Mouse (Mus musculus): ENCODE results near the gene Foxn3. TPM values are rescaled to one million over a fixed set of nuclear protein-coding genes. Genes with fewer than 3 reads are reported as not detected.
A peak's percentile ranks its signal among the peaks of the same experiment; 100 is the strongest.

Gene Foxn3
- polyA plus RNA-seq, 1 experiment = 61.5 TPM

- WGBS = 80% methylated on average over 6 of the region's 6 CpGs
- Histone ChIP-seq H3K27me3 (ENCODE audit: control insufficient read depth, insufficient read depth, low read length) (no peaks in the 10 kb centered on the region), H3K27ac (ENCODE audit: insufficient read depth, low read length) (no peak overlapping the region), H3K4me1 (ENCODE audit: control insufficient read depth, insufficient read depth, low read length) (peaks cover 5% of the 10 kb centered on the region; the same call in 1 of the 2 replicates), H3K4me3 (replicated peaks; ENCODE audit: insufficient read depth, low read depth, low read length) (no peak overlapping the region)
- DNase-seq = no peak
- TF ChIP-seq POLR2A (IDR thresholded peaks at IDR 0.05; ENCODE audit: borderline replicate concordance, insufficient read depth, low read length) (no peak), CTCF (IDR thresholded peaks at IDR 0.05; ENCODE audit: borderline replicate concordance, insufficient read depth, low read depth, low read length) (no peak)
Observed at GRCm38 (mm10) chr12:99573036-99573435, 9.7 kb upstream of the Foxn3 start.

- Histone ChIP-seq H3K27ac (ENCODE audit: insufficient read depth, low read length) (no peak overlapping the region), H3K4me1 (ENCODE audit: control insufficient read depth, insufficient read depth, low read length) (peaks cover 5% of the 10 kb centered on the region; the same call in 1 of the 2 replicates), H3K4me3 (replicated peaks; ENCODE audit: insufficient read depth, low read depth, low read length) (no peak overlapping the region), H3K27me3 (ENCODE audit: control insufficient read depth, insufficient read depth, low read length) (no peaks in the 10 kb centered on the region)
- TF ChIP-seq CTCF (IDR thresholded peaks at IDR 0.05; ENCODE audit: borderline replicate concordance, insufficient read depth, low read depth, low read length) = no peak
- TF ChIP-seq POLR2A (IDR thresholded peaks at IDR 0.05; ENCODE audit: borderline replicate concordance, insufficient read depth, low read length) = no peak
- WGBS = 95% methylated on average over 8 of the region's 8 CpGs
- DNase-seq = no peak
Observed at GRCm38 (mm10) chr12:99571999-99572398, 8.6 kb upstream of the Foxn3 start.

- Histone ChIP-seq H3K4me3 (replicated peaks; ENCODE audit: insufficient read depth, low read depth, low read length) (peak overlapping the region; percentile 56), H3K27ac (ENCODE audit: insufficient read depth, low read length) (no peak overlapping the region), H3K27me3 (ENCODE audit: control insufficient read depth, insufficient read depth, low read length) (no peaks in the 10 kb centered on the region), H3K4me1 (ENCODE audit: control insufficient read depth, insufficient read depth, low read length) (peaks cover 5% of the 10 kb centered on the region; the same call in 1 of the 2 replicates)
- TF ChIP-seq CTCF (IDR thresholded peaks at IDR 0.05; ENCODE audit: borderline replicate concordance, insufficient read depth, low read depth, low read length) (no peak), POLR2A (IDR thresholded peaks at IDR 0.05; ENCODE audit: borderline replicate concordance, insufficient read depth, low read length) (no peak)
- peak; percentile 81 to 85 for DNase-seq
- 8% methylated on average over 25 of the region's 25 CpGs for WGBS
Observed at GRCm38 (mm10) chr12:99570197-99570956, 7.0 kb upstream of the Foxn3 start.

- DNase-seq = no peak
- Histone ChIP-seq H3K4me3 (replicated peaks; ENCODE audit: insufficient read depth, low read depth, low read length) (no peak overlapping the region), H3K27ac (ENCODE audit: insufficient read depth, low read length) (no peak overlapping the region), H3K27me3 (ENCODE audit: control insufficient read depth, insufficient read depth, low read length) (no peaks in the 10 kb centered on the region), H3K4me1 (ENCODE audit: control insufficient read depth, insufficient read depth, low read length) (peaks cover 10% of the 10 kb centered on the region; the same call in 1 of the 2 replicates)
- WGBS = 72% methylated on average over 2 of the region's 2 CpGs
- TF ChIP-seq POLR2A (IDR thresholded peaks at IDR 0.05; ENCODE audit: borderline replicate concordance, insufficient read depth, low read length) (no peak), CTCF (IDR thresholded peaks at IDR 0.05; ENCODE audit: borderline replicate concordance, insufficient read depth, low read depth, low read length) (no peak)
Observed at GRCm38 (mm10) chr12:99565606-99566005, 2.2 kb upstream of the Foxn3 start.

- Histone ChIP-seq H3K27me3 (ENCODE audit: control insufficient read depth, insufficient read depth, low read length) (no peaks in the 10 kb centered on the region), H3K4me1 (ENCODE audit: control insufficient read depth, insufficient read depth, low read length) (peaks cover 7% of the 10 kb centered on the region; the same call in 1 of the 2 replicates), H3K27ac (ENCODE audit: insufficient read depth, low read length) (no peak overlapping the region), H3K4me3 (replicated peaks; ENCODE audit: insufficient read depth, low read depth, low read length) (no peak overlapping the region)
- 79% methylated on average over 9 of the region's 9 CpGs for WGBS
- DNase-seq = no peak
- TF ChIP-seq POLR2A (IDR thresholded peaks at IDR 0.05; ENCODE audit: borderline replicate concordance, insufficient read depth, low read length) (no peak), CTCF (IDR thresholded peaks at IDR 0.05; ENCODE audit: borderline replicate concordance, insufficient read depth, low read depth, low read length) (no peak)
Observed at GRCm38 (mm10) chr12:99564301-99564910, 1.0 kb upstream of the Foxn3 start.

- Histone ChIP-seq H3K4me3 (replicated peaks; ENCODE audit: insufficient read depth, low read depth, low read length) (peak overlapping the region; percentile 76), H3K27me3 (ENCODE audit: control insufficient read depth, insufficient read depth, low read length) (no peaks in the 10 kb centered on the region), H3K4me1 (ENCODE audit: control insufficient read depth, insufficient read depth, low read length) (peaks cover 10% of the 10 kb centered on the region; the same call in 1 of the 2 replicates), H3K27ac (ENCODE audit: insufficient read depth, low read length) (no peak overlapping the region; the same call in 1 of the 2 replicates)
- TF ChIP-seq POLR2A (IDR thresholded peaks at IDR 0.05; ENCODE audit: borderline replicate concordance, insufficient read depth, low read length) = no peak
- under 1% methylated on average over 10 of the region's 10 CpGs for WGBS
- peak in 1 of 2 experiments; percentile 31 for DNase-seq
Observed at GRCm38 (mm10) chr12:99562867-99563189, 554 bp downstream of the Foxn3 start.

GRCm38 (mm10) chr12:99562073-99562866, 1.1 kb downstream of the Foxn3 start:
- TF ChIP-seq CTCF (IDR thresholded peaks at IDR 0.05; ENCODE audit: borderline replicate concordance, insufficient read depth, low read depth, low read length) (no peak), POLR2A (IDR thresholded peaks at IDR 0.05; ENCODE audit: borderline replicate concordance, insufficient read depth, low read length) (peak; percentile 47; the same call in 1 of the 2 replicates)
- peak; percentile 79 for DNase-seq
- no peaks in the 10 kb centered on the region for H3K27me3 ChIP-seq (ENCODE audit: control insufficient read depth, insufficient read depth, low read length)
- WGBS = under 1% methylated on average over 24 of the region's 24 CpGs
- peak overlapping the region; percentile 76 for H3K4me3 ChIP-seq (replicated peaks; ENCODE audit: insufficient read depth, low read depth, low read length)
- peak overlapping the region; percentile 27 for H3K27ac ChIP-seq (ENCODE audit: insufficient read depth, low read length)
- H3K4me1 ChIP-seq (ENCODE audit: control insufficient read depth, insufficient read depth, low read length) = peaks cover 10% of the 10 kb centered on the region; the same call in 1 of the 2 replicates

All from cerebellum, adult 2 months (tissue).